Mouse (Mus musculus): ENCODE measurements at regions not wholly inside any gene's neighbourhood (a gene's known extent, or its start where the extent isn't known, plus 50 kb on each side); places are given as distances from the start of the nearest gene placed in this dataset.
A peak's percentile ranks its signal among the peaks of the same experiment; 100 is the strongest.

- DNase-seq (ENCODE audit: low read depth, low spot score) = no peak
These were observed 281.3 kb downstream of the Cdh26 start for GRCm38 (mm10) chr2:178711587-178712080.

GRCm38 (mm10) chr2:178712391-178712892 lies 282.1 kb downstream of the Cdh26 start:
- no peak for DNase-seq (ENCODE audit: low read depth, low spot score)

- no peak for DNase-seq (ENCODE audit: low read depth, low spot score)
These were observed 285.3 kb downstream of the Cdh26 start for GRCm38 (mm10) chr2:178715500-178716245.

GRCm38 (mm10) chr2:178718048-178718447 lies 287.7 kb downstream of the Cdh26 start:
- DNase-seq (ENCODE audit: low read depth, low spot score) = no peak

DNA sequence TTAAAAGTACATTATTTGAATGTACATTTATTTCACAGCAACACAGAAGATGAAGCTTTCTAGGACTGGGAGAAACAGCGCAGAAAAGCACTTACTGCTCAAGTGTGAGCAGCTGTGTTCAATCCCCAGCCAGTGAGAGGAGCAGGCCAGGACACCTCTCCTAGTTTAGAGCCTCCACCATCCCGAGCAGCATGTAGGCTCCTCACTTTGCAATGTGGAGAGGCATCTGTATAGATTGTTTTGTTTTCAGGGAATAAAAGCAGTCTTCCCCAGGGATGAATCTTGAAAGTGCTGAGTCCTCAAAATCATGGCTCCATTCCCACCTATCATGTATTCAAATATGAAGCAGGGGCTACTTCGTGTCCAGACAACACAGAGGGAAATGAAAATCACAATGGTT lies 293.1 kb downstream of the Cdh26 start:
- no peak for DNase-seq (ENCODE audit: low read depth, low spot score)

GRCm38 (mm10) chr2:178724228-178724627 lies 293.9 kb downstream of the Cdh26 start:
- no peak for DNase-seq (ENCODE audit: low read depth, low spot score)

GRCm38 (mm10) chr2:178727930-178728793 lies 297.8 kb downstream of the Cdh26 start:
- DNase-seq (ENCODE audit: low read depth, low spot score) = no peak

- no peak for DNase-seq (ENCODE audit: low read depth, low spot score)
These were observed 298.4 kb downstream of the Cdh26 start for GRCm38 (mm10) chr2:178728794-178729120.

DNA sequence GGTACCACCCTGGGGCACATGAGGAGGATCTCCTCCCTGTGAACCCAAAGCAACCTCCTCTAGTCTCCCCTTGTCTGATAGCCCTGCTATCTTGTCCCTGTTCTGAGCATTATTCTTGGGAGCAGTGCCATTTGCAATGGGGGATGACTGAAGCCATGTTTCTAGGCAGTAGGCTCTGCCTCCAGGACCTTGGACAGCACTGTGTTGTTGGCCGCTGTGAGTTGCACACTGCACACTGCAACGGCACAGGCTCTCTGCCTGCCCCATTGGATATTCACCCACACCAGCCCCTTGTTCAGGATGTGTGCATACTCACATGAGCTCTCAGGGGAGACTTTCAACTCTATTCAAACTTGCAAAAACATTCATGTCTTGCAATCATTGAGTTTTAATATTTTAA lies 304.8 kb downstream of the Cdh26 start:
- no peak for DNase-seq (ENCODE audit: low read depth, low spot score)

GRCm38 (mm10) chr2:178744617-178745016 lies 314.3 kb downstream of the Cdh26 start:
- DNase-seq (ENCODE audit: low read depth, low spot score) = no peak

DNA sequence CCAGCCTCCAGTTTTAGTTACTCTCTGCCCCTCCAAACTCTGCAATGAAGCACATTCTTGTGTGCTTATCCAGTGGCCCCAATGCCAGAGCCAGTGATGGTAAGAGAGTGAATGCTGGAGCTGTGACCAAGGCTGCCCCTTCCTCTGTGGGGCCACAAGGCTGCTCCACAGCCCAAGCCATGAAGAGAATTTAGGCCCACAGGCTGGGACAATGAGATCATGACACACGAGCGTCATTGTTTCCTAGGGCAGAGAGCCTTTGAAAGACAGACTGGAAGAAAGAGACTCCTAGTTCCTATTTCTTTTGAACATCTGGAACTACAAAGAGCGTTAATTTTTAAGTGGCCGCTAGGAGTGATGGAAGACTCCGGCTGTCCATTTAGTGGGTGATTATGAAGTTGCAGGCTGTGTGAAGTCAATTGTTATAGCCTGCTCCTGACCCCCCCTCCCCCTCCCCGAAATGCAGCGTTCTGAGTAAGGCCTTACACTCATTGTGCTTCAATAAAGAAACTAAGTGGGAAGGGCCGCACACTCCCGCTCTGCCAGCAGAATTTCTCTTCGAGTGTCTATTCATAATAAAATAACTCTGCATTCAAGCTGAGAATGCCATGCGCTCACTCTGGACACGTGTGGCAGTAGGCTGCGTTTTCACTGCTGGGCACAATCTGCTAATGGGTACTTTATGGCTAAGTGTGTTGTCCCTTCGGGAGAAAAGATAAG lies 315.1 kb downstream of the Cdh26 start:
- DNase-seq (ENCODE audit: low read depth, low spot score) = no peak

DNA sequence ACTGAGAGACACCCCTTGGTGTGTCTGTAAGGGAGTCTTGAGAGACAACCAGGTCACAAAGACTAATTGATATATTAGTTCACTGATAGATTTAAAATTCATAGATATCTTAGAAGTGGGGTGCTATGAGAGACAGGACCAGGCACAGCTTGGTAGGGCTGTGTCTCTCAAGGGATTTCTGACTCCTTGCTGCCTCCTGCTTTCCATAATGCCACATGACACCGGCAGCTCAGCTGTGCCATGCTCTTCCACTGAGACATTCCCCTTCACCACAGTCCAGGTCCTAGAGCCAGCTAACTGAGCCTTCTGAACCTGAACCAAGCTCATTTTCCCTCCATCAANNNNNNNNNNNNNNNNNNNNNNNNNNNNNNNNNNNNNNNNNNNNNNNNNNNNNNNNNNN lies 320.9 kb downstream of the Cdh26 start:
- DNase-seq (ENCODE audit: low read depth, low spot score) = no peak

DNA sequence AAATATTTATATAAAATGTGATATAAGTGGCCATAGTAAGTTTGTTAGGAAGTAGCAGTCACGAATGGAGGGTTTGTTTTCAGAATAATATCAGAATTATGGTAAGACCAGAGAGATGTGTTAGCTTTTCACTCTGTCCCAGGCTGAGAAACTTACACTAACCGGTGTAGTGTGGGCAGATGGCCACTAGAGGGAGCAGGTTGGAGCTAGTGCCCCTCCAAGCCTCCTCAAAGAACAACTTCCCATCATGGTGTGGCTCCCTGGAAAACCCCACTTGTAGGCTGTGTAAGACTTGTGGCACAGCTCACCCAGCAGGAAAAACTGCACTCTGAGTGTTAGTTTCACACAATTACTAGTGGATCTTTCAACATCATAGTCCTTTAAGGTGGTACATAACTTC lies 328.0 kb downstream of the Cdh26 start:
- DNase-seq (ENCODE audit: low read depth, low spot score) = peak; percentile 5

DNA sequence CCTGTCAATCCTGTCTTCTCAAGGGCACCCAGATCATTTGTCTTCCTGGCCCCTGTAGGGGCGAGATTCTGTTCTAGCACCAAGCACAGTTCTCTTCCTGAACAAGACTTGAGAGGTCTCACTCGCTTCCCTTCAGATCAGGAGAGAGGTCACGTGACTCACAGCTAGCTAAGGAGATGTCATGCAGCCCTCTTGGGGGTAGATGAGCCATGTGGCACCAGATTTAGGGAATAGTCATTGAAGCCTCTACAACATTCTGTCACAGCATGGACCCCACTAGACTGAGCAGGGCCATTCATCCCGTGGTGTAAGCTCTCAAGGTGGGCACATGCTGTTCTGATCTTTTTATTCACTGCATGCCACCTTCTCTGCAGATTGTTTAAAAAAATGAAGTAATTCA lies 338.2 kb downstream of the Cdh26 start:
- DNase-seq (ENCODE audit: low read depth, low spot score) = no peak

DNA sequence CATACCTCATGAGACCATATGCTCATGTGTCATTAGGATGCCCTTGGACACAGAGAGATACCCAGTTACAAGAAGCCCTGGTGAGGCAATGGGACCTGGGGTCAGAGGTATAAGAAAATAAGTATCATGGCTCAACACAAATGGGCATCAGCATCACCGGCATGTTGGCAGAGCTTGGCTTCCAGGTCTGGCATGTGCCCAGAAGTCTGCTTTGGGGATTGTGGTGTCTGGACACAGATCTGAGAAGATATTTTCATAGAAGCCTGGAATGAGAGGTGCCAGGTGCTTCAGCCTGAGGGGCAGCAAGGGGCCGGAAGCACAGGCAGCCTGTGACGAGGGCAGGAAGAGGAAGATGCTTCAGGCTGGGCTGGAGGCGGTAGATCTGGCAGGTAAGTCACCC lies 338.7 kb downstream of the Cdh26 start:
- no peak for DNase-seq (ENCODE audit: low read depth, low spot score)

- DNase-seq (ENCODE audit: low read depth, low spot score) = no peak
These were observed 341.1 kb downstream of the Cdh26 start for GRCm38 (mm10) chr2:178771435-178771834.

GRCm38 (mm10) chr2:178771881-178772280 lies 341.6 kb downstream of the Cdh26 start:
- no peak for DNase-seq (ENCODE audit: low read depth, low spot score)

DNA sequence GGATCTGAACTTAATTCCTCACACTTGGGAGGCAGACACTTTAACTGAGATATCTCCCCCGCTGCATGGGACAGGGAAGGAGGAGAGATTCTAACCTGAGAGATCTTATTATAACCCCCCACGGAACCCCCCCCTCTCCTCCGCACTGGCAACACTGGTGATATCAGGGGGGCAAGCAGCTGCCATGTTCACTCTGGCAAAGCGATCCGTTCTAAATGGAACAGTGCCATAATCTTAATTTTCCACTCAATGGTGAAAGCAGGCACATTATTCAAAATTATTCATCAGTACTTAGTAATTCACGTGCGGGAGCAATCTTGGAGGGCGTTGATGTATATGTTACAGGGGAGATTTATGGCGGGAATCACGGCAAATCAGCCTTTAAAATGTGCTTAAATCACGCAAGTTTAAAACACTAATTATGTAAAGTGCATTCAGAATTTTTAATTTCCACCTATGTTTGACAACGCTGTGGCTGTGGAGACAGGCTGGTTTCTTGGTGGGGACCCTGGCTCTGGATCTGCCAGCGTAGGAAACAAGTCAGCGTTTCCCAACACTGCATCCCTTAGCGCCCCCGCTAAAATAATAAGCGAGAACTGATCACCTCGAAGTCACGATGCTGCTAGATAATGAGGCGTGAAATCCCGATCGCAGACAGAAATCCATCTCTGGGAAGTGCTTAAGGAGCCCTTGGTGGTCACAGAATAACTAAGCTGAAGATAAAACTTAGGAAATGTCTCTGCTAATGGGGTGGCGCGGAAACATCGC lies 354.7 kb downstream of the Cdh26 start:
- DNase-seq (ENCODE audit: low read depth, low spot score) = no peak

DNA sequence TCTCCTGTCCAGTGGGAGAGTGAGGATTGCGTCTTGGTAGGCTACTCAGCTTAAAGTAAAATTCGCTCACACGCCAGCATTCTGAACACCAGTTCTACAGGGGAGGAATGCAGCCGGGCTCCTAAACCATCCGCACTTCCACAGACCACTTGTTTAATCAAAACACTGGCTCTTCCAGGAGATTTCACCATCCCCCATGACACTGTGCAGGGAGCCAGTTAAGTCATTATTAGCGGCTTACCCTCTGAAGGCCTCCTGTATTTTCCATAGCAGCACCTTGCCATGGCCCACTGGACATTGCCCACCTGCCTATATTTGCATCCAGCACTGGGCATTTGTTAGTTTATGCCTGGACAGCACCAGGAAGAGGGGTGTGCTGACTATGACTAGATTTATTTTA lies 355.5 kb downstream of the Cdh26 start:
- DNase-seq (ENCODE audit: low read depth, low spot score) = no peak

DNA sequence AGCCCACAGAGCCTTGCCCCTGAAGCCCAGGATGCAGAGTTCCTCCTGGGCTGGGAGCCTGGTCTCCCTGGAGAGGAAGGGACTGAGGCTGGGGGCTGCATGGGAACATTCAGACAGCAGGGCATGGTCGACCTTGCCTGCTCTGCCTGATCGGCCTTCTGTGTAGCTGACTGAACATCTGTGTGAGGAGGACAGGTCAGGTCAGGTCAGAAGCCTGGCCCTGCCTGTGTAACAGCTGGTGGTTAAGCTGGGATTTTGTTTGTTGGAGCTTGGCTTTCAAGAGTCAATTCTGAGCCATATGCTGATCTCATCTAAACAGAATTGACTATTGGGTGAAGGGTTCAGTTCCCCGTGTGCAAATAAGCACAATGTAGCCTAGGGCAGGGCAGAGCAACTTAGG lies 365.5 kb downstream of the Cdh26 start:
- DNase-seq (ENCODE audit: low read depth, low spot score) = no peak

GRCm38 (mm10) chr2:178801464-178801863 lies 371.1 kb downstream of the Cdh26 start:
- no peak for DNase-seq (ENCODE audit: low read depth, low spot score)
